Mouse (Mus musculus) frontal cortex, postnatal 25 days (tissue): ENCODE measurements at regions not wholly inside any gene's neighbourhood (a gene's known extent, or its start where the extent isn't known, plus 50 kb on each side); places are given as distances from the start of the nearest gene placed in this dataset.

Experiments used
- DNase-seq, 2 experiments: peaks; one replicate each; pipeline ENCODE4 v3.0.0; 2022; ENCODE audit warnings: low spot score in 2 of 2

- no peak for DNase-seq
Observed at GRCm38 (mm10) chr19:21214253-21214652, 57.8 kb upstream of the Zfand5 start.

GRCm38 (mm10) chr19:21193461-21193860, 78.6 kb upstream of the Zfand5 start:
- no peak for DNase-seq

GRCm38 (mm10) chr19:21192576-21192975, 79.5 kb upstream of the Zfand5 start:
- no peak for DNase-seq

GRCm38 (mm10) chr19:21189216-21189615, 82.9 kb upstream of the Zfand5 start:
- no peak for DNase-seq

- DNase-seq: no peak
Observed at GRCm38 (mm10) chr19:21186656-21187055, 85.4 kb upstream of the Zfand5 start.

- no peak for DNase-seq
Observed at GRCm38 (mm10) chr19:21186016-21186415, 86.1 kb upstream of the Zfand5 start.

GRCm38 (mm10) chr19:21183028-21183427, 89.0 kb upstream of the Zfand5 start:
- DNase-seq: no peak

- no peak for DNase-seq
Observed at GRCm38 (mm10) chr19:21179886-21180285, 92.2 kb upstream of the Zfand5 start.

GRCm38 (mm10) chr19:21175426-21175831, 96.6 kb upstream of the Zfand5 start:
- no peak for DNase-seq

GRCm38 (mm10) chr19:21174636-21175035, 97.4 kb upstream of the Zfand5 start:
- no peak for DNase-seq

GRCm38 (mm10) chr19:21173896-21174483, 98.1 kb upstream of the Zfand5 start:
- no peak for DNase-seq

GRCm38 (mm10) chr19:21171191-21171590, 100.9 kb upstream of the Zfand5 start:
- no peak for DNase-seq

GRCm38 (mm10) chr19:21170785-21171184, 101.3 kb upstream of the Zfand5 start:
- DNase-seq: no peak

- no peak for DNase-seq
Observed at GRCm38 (mm10) chr19:21166939-21167338, 105.1 kb upstream of the Zfand5 start.

GRCm38 (mm10) chr19:21166465-21166860, 105.6 kb upstream of the Zfand5 start:
- DNase-seq: no peak

- DNase-seq: no peak
Observed at GRCm38 (mm10) chr19:21165763-21166464, 106.2 kb upstream of the Zfand5 start.

- DNase-seq: no peak
Observed at GRCm38 (mm10) chr19:21163978-21164377, 108.1 kb upstream of the Zfand5 start.

- DNase-seq: no peak
Observed at GRCm38 (mm10) chr19:21160946-21161345, 111.1 kb upstream of the Zfand5 start.

GRCm38 (mm10) chr19:21159189-21160137, 112.6 kb upstream of the Zfand5 start:
- DNase-seq: no peak

GRCm38 (mm10) chr19:21154162-21154561, 117.9 kb upstream of the Zfand5 start:
- no peak for DNase-seq

- no peak for DNase-seq
Observed at GRCm38 (mm10) chr19:21152027-21152426, 120.1 kb upstream of the Zfand5 start.

GRCm38 (mm10) chr19:21150849-21151248, 121.2 kb upstream of the Zfand5 start:
- no peak for DNase-seq
